Mouse (Mus musculus): ENCODE measurements around the gene Borcs8. TPM values are rescaled to one million over a fixed set of nuclear protein-coding genes. Genes with fewer than 3 reads are reported as not detected.

Gene Borcs8
- polyA plus RNA-seq, 1 experiment from 2014 or later, result 42.6 TPM

DNA sequence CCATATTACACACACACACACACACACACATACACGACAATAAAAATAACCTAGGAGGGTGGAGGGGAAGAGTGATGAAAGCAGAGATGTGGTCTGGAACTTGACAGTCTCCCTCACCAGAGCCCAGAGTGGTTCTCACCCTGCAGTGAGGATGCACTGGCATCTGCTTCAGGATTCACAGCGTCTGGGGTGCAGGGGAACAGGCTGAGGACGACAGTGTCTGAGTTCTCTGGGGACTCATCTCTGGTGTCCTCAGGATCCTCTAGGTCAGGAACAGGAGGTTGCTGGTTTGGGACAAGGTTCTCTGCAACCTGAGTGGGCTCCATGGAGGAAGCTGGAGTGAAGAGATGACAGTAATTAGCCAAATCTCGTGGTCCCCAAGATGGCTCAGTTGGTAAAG, 1.4 kb upstream of the Borcs8 start:
- no peak overlapping the region for H3K27ac ChIP-seq
- H3K27me3 ChIP-seq (replicated peaks), result no peaks in the 10 kb centered on the region
- H3K9ac ChIP-seq, result no peak overlapping the region
- peaks cover 32% of the 10 kb centered on the region for H3K36me3 ChIP-seq
- peak overlapping the region; percentile 64 for H3K4me2 ChIP-seq
- 76% methylated on average over 4 of the region's 4 CpGs for WGBS
- H3K4me3 ChIP-seq (replicated peaks), result no peak overlapping the region; the same call in 1 of the 2 replicates
- no peak for ATAC-seq (ENCODE audit: insufficient read depth, low FRiP score, low read depth)
- peaks cover 16% of the 10 kb centered on the region for H3K4me1 ChIP-seq
- no peaks in the 10 kb centered on the region for H3K9me3 ChIP-seq

DNA sequence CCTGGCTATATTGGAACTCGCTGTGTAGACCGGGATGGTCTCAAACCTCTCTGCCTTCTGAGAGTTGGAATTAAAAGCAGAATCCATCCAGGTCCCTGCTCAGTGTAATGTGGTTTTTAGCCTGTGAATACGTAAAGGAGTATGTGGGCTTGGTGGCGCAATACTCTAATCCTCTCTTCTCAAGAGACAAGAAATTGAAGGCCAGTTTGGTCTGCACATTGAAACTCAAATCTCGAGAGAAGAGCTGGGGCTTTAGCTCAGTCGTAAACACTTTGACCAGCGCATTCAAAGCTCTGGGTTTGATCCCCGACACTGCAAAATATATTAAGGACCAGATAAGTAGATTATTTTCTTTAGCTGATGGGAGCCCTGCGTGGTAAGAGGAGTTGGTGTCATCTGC, 682 bp downstream of the Borcs8 start:
- peak overlapping the region; percentile 70 for H3K4me2 ChIP-seq
- peak overlapping the region; percentile 84 for H3K27ac ChIP-seq
- no peak for ATAC-seq (ENCODE audit: insufficient read depth, low FRiP score, low read depth)
- peak overlapping the region; percentile 81 for H3K4me3 ChIP-seq (replicated peaks)
- peaks cover 27% of the 10 kb centered on the region for H3K36me3 ChIP-seq
- no peaks in the 10 kb centered on the region for H3K9me3 ChIP-seq
- peaks cover 16% of the 10 kb centered on the region for H3K4me1 ChIP-seq
- WGBS, result 8% methylated on average over 9 of the region's 9 CpGs
- H3K27me3 ChIP-seq (replicated peaks), result no peaks in the 10 kb centered on the region
- peak overlapping the region; percentile 73 for H3K9ac ChIP-seq

DNA sequence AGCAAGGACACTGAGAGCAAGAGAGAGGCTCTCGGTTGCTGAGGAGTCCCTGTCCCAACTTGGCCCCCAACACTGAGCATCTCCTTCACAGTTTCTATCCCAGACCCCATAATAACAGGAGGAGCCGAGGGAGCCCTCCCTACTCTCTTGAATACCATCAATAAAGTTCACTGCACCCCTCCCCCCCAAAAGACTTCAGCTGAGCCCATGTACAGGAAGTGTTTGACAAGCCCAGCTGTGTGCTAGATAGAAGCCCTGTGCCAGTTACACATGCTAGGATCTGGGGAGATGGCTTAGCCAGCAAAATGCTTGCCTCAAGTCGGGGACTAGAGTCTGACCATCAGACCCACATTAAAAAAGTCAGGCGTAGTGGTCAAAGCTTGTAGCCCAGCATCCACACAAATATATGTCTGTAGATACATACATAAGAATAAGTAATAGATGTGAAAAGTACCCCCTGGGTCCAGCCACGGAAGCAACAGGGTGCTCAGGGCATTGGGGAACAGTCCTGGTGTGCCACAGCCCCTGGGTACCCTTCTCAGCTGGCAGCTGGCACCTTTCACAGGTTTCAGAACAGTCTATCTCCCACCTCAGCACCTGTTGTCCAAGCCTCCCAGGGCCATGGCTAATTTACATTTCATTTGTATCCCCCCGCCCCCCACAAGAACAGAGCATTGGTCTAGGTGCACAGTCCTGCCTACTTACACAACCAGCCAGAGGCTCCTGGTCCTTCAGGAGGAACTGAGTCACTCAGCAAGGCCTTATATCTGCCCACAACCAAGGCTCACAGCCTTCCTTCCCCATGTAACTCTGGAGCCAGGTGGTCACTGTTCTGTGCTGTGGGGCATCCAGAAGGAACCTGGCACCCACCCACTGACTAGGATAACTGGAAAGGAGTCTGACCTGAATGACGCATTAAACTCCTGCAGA, 8.6 kb downstream of the Borcs8 start:
- no peak overlapping the region for H3K4me2 ChIP-seq
- no peak overlapping the region for H3K4me3 ChIP-seq (replicated peaks)
- no peaks in the 10 kb centered on the region for H3K27me3 ChIP-seq (replicated peaks)
- H3K4me1 ChIP-seq, result 0 out of 2 replicates have a peak, but pooled peaks cover 8% of the 10 kb centered on the region
- no peak for ATAC-seq (ENCODE audit: insufficient read depth, low FRiP score, low read depth)
- no peak overlapping the region for H3K9ac ChIP-seq
- WGBS, result 78% methylated on average over 7 of the region's 7 CpGs
- H3K27ac ChIP-seq, result no peak overlapping the region
- H3K36me3 ChIP-seq, result peaks cover 21% of the 10 kb centered on the region
- H3K9me3 ChIP-seq, result no peaks in the 10 kb centered on the region

GRCm38 (mm10) chr8:70150158-70150557, 10.9 kb downstream of the Borcs8 start:
- H3K4me1 ChIP-seq, result 0 out of 2 replicates have a peak, but pooled peaks cover 8% of the 10 kb centered on the region
- H3K4me2 ChIP-seq, result 0 out of 2 replicates have a peak overlapping the region, but pooled peaks have one; percentile 2
- no peaks in the 10 kb centered on the region for H3K9me3 ChIP-seq
- 14% methylated on average over 13 of the region's 13 CpGs for WGBS
- ATAC-seq (ENCODE audit: insufficient read depth, low FRiP score, low read depth), result no peak
- no peaks in the 10 kb centered on the region for H3K27me3 ChIP-seq (replicated peaks)
- no peak overlapping the region for H3K4me3 ChIP-seq (replicated peaks)
- no peak overlapping the region for H3K27ac ChIP-seq
- H3K9ac ChIP-seq, result no peak overlapping the region
- H3K36me3 ChIP-seq, result peaks cover 13% of the 10 kb centered on the region; the same call in 1 of the 2 replicates

DNA sequence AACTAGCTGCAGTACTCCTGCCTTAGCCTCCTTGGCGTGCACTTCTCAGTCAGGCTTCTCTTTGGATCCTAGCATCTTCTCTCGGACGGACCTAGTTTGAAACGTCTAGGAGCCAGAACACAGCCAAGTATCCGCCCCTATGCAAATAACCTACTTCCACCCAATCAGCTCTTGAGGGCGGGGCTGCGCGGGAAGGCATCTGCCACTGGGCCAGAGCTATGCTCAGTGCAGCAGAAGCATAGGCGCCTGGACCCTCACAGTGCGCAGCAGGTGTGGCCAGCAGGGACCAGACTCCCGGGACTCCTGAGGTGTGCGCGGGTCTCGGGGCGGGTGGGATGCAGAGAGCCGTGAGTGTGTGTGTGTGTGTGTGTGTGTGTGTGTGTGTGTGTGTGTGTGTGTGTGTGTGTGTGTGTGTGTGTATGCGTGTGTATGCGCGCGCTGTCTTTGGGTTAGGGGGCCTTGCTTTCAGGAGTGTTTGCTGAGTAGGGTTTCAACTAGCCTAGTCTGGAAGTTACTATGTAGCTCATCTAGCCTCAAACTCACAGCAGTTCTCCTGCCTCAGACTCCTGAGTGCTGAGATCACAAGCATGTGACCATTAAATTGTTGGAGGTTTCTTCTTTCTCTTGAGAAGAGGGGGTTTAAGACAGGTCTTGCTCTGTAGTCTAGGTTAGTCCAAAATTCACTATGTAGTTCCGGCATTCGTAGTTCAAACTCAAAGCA, 13.4 kb downstream of the Borcs8 start:
- Histone ChIP-seq H3K9me3 (no peaks in the 10 kb centered on the region), H3K9ac (no peak overlapping the region), H3K27me3 (replicated peaks) (no peaks in the 10 kb centered on the region), H3K36me3 (no peaks in the 10 kb centered on the region), H3K4me1 (0 out of 2 replicates have a peak, but pooled peaks cover 8% of the 10 kb centered on the region), H3K27ac (no peak overlapping the region), H3K4me3 (replicated peaks) (no peak overlapping the region; the same call in 1 of the 2 replicates), H3K4me2 (peak overlapping the region; percentile 39; the same call in 1 of the 2 replicates)
- peak; percentile 93 for ATAC-seq (ENCODE audit: insufficient read depth, low FRiP score, low read depth)
- 11% methylated on average over 13 of the region's 22 CpGs for WGBS

DNA sequence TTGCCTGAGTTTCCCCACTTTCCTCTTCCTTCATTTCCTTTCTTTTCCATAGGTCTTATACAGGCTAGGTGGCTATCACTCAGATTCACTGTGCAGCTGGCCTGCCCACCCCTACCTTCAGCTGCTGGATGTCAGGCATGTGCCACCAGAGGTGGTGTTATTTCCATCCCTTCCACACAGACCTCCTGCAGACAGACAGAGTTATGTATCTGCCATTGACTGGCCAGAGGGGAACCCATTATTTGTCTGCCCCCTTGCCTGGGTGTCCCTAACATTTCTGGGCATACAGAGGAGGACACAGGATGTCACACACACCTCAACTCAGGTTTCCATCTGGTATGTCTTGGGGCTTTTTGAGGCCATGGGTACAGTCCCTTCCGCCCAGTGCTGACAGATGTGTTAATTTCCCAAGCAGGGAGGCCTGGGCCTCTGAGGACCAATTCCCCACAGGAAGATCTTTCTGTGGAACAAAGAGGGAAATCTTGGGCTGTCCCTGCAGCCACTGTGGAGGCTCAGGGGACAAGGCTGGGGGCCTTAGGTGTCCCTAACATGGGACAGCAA, 18.0 kb downstream of the Borcs8 start:
- Histone ChIP-seq H3K9ac (no peak overlapping the region), H3K4me2 (no peak overlapping the region), H3K4me3 (replicated peaks) (no peak overlapping the region), H3K27me3 (replicated peaks) (no peaks in the 10 kb centered on the region; the same call in 1 of the 2 replicates), H3K36me3 (no peaks in the 10 kb centered on the region), H3K27ac (no peak overlapping the region), H3K4me1 (0 out of 2 replicates have a peak, but pooled peaks cover 9% of the 10 kb centered on the region), H3K9me3 (no peaks in the 10 kb centered on the region)
- 89% methylated on average over 1 of the region's 1 CpGs for WGBS
- no peak for ATAC-seq (ENCODE audit: insufficient read depth, low FRiP score, low read depth)

DNA sequence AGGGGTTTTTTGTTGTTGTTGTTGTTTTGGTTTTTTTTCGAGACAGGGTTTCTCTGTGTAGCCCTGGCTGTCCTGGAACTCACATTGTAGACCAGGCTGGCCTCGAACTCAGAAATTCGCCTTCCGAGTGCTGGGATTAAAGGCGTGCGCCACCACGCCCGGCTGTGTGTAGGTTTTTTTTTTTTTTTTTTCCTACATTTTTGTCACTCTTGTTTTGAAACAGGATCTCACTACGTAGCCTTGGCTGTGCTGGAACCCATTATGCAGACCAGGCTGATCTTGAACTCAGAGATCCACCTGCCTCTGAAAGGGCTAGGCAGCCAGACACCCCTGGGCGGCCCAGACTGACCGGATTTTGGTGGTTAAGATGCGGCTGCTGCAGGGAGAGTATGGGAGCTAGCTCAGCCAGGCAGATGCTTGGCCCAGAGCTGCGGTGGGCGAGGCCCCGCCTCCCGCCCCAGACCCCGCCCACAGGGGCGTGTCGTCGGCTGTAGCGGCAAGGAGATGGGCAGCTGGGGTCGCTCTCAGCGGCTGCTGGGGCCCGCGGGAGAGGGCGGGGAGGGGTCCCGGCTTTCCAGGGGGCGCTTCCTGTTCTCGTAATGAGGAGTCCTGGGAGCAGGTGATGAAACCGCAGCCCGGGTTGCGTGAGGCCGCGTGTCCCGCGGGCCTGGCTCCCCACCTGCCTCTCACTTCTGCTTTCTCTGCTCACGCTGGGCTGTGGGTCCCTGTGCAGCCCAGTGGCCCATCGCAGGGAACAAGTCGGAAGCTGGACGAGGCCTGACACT, 19.0 kb downstream of the Borcs8 start:
- peak overlapping the region; percentile 83 for H3K4me2 ChIP-seq
- no peaks in the 10 kb centered on the region for H3K36me3 ChIP-seq
- H3K9me3 ChIP-seq, result no peaks in the 10 kb centered on the region
- peak; percentile 90 for ATAC-seq (ENCODE audit: insufficient read depth, low FRiP score, low read depth)
- 9% methylated on average over 40 of the region's 40 CpGs for WGBS
- H3K27ac ChIP-seq, result no peak overlapping the region
- H3K27me3 ChIP-seq (replicated peaks), result no peaks in the 10 kb centered on the region; the same call in 1 of the 2 replicates
- H3K4me3 ChIP-seq (replicated peaks), result peak overlapping the region; percentile 48
- no peak overlapping the region for H3K9ac ChIP-seq
- 0 out of 2 replicates have a peak, but pooled peaks cover 6% of the 10 kb centered on the region for H3K4me1 ChIP-seq

- ATAC-seq (ENCODE audit: insufficient read depth, low FRiP score, low read depth), result no peak
- Histone ChIP-seq H3K36me3 (no peaks in the 10 kb centered on the region), H3K4me1 (0 out of 2 replicates have a peak, but pooled peaks cover 6% of the 10 kb centered on the region), H3K27me3 (replicated peaks) (no peaks in the 10 kb centered on the region; the same call in 1 of the 2 replicates), H3K9me3 (no peaks in the 10 kb centered on the region), H3K4me2 (0 out of 2 replicates have a peak overlapping the region, but pooled peaks have one; percentile 83), H3K27ac (no peak overlapping the region), H3K9ac (no peak overlapping the region), H3K4me3 (replicated peaks) (no peak overlapping the region)
- 81% methylated on average over 4 of the region's 4 CpGs for WGBS
Measured at GRCm38 (mm10) chr8:70159211-70159610, 19.9 kb downstream of the Borcs8 start.

GRCm38 (mm10) chr8:70160015-70160414, 20.7 kb downstream of the Borcs8 start:
- Histone ChIP-seq H3K4me1 (0 out of 2 replicates have a peak, but pooled peaks cover 6% of the 10 kb centered on the region), H3K4me2 (no peak overlapping the region), H3K27me3 (replicated peaks) (no peaks in the 10 kb centered on the region; the same call in 1 of the 2 replicates), H3K9ac (no peak overlapping the region), H3K9me3 (no peaks in the 10 kb centered on the region), H3K4me3 (replicated peaks) (no peak overlapping the region), H3K36me3 (no peaks in the 10 kb centered on the region), H3K27ac (no peak overlapping the region)
- ATAC-seq (ENCODE audit: insufficient read depth, low FRiP score, low read depth), result no peak
- WGBS, result 51% methylated on average over 13 of the region's 13 CpGs

DNA sequence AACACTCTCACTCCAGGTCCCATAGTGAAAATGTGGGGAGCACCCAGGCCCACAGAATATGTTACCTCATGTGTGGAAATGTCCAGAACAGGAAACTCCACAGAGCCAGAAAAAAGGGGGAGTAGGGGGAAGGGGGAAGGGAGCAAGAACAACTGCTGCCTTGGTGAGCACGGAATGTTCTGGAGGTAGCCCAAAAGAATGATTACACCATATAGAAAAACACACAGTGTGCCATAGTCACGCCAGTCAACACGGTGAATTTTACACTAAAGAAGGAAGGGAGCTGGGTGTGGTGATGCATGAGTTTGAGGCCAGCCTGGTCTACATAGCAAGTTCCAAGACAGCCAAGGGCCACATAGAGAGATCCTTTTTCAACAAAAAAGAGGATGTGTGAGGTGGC, 24.0 kb downstream of the Borcs8 start:
- Histone ChIP-seq H3K4me3 (replicated peaks) (no peak overlapping the region), H3K9ac (no peak overlapping the region), H3K4me1 (peaks cover 11% of the 10 kb centered on the region; the same call in 1 of the 2 replicates), H3K27me3 (replicated peaks) (peaks cover 7% of the 10 kb centered on the region; the same call in 1 of the 2 replicates), H3K4me2 (no peak overlapping the region), H3K9me3 (no peaks in the 10 kb centered on the region), H3K27ac (no peak overlapping the region), H3K36me3 (no peaks in the 10 kb centered on the region)
- WGBS, result 75% methylated on average over 3 of the region's 3 CpGs
- no peak for ATAC-seq (ENCODE audit: insufficient read depth, low FRiP score, low read depth)

Measured in stomach, embryonic 15.5 days (tissue).